Comparison of ENCODE assay signal across 11 mouse cellular contexts in the genomic region with DNA sequence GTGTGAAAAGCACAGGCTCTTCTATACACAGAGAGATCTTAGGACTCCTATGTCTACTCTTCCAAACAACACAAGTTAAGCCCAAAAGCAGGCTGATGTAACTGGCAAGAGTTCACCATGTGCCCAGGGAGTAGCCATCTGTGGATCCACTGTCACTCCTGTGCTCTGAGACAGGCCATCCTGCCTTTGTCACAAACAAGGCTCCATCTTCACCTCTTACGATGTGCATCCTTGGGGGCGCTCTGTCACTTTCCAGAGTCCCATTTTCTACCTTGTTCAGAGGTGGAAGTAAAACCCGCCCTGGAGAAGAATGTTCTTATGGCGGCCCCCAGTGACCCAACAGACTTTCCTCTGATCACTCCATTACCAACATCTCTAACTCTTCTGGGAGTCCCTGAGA. TPM values are rescaled to one million over a fixed set of nuclear protein-coding genes. Genes with fewer than 3 reads are reported as not detected.
DNase-seq lines count a peak whose midpoint lies in the region; ATAC-seq lines count a peak whose summit lies in the region.
"Had no signal": no experiment of that assay in that cellular context is flagged by ENCODE, and none has a peak within 500 bp of the region (broad histone marks: within the 10 kb centered on the region; RNA-seq: fewer than 3 reads in every experiment).

No protein-coding gene starts in this region.

- no peaks in the 10 kb centered on the region for H3K9me3 ChIP-seq in kidney, embryonic 16.5 days (ENCODE audit: low read length)
- no peaks in the 10 kb centered on the region for H3K9me3 ChIP-seq in kidney, embryonic 14.5 days (ENCODE audit: control insufficient read depth, low read length)
- H3K9me3 ChIP-seq in forebrain, embryonic 13.5 days (replicated peaks) = no peaks in the 10 kb centered on the region
- H3K9me3 ChIP-seq in limb, embryonic 10.5 days (replicated peaks) = no peaks in the 10 kb centered on the region
- H3K9me3 ChIP-seq: lung, embryonic 15.5 days had no signal

- peak; percentile 42 for DNase-seq in limb, embryonic 10.5 days (ENCODE audit: low spot score)
- DNase-seq in neural tube, embryonic 10.5 days (ENCODE audit: extremely low spot score, low spot score) = peak; percentile 33
- no peak for DNase-seq in thymus, postnatal 0 days (ENCODE audit: low spot score)
- no peak for DNase-seq in cerebellum, postnatal 10 days
- no peak for DNase-seq in c-Kit-positive CD71-positive TER-119-positive erythroid progenitor cells, embryonic 14.5 days (ENCODE audit: low spot score)
- DNase-seq: adrenal gland, adult 8-10 months; thymus, adult 2 months had no signal

- H3K4me3 ChIP-seq in kidney, embryonic 16.5 days (ENCODE audit: low read length) = peak overlapping the region; percentile 47; the same call in 1 of the 2 replicates
- H3K4me3 ChIP-seq in kidney, embryonic 14.5 days (ENCODE audit: low read length) = no peak overlapping the region
- H3K4me3 ChIP-seq in forebrain, embryonic 13.5 days = peak overlapping the region; percentile 47
- H3K4me3 ChIP-seq in limb, embryonic 10.5 days = peak overlapping the region; percentile 56; the same call in 1 of the 2 replicates

- ATAC-seq in kidney, embryonic 16.5 days (ENCODE audit: low FRiP score, low TSS enrichment) = no peak
- no peak for ATAC-seq in kidney, embryonic 14.5 days (ENCODE audit: low FRiP score, low TSS enrichment)
- no peak for ATAC-seq in forebrain, embryonic 13.5 days

- no peak overlapping the region for H3K9ac ChIP-seq in kidney, embryonic 16.5 days (replicated peaks; ENCODE audit: low read length)
- H3K9ac ChIP-seq in kidney, embryonic 14.5 days (ENCODE audit: low read depth, low read length) = no peak overlapping the region
- peak overlapping the region; percentile 65; the same call in 1 of the 2 replicates for H3K9ac ChIP-seq in forebrain, embryonic 13.5 days

- WGBS in kidney, embryonic 16.5 days = 3% methylated on average over 4 of the region's 4 CpGs
- WGBS in kidney, embryonic 14.5 days = 0% methylated on average over 4 of the region's 4 CpGs
- WGBS in forebrain, embryonic 13.5 days = 4% methylated on average over 4 of the region's 4 CpGs
- 5% methylated on average over 4 of the region's 4 CpGs for WGBS in limb, embryonic 10.5 days

- H3K27me3 ChIP-seq in kidney, embryonic 16.5 days (ENCODE audit: insufficient read depth, low read length) = peaks cover 54% of the 10 kb centered on the region
- H3K27me3 ChIP-seq in kidney, embryonic 14.5 days (ENCODE audit: control insufficient read depth, insufficient read depth, low read length) = peaks cover 48% of the 10 kb centered on the region
- peaks cover 66% of the 10 kb centered on the region for H3K27me3 ChIP-seq in forebrain, embryonic 13.5 days
- H3K27me3 ChIP-seq in limb, embryonic 10.5 days (ENCODE audit: low read depth, poor library complexity, severe bottlenecking) = peaks cover 84% of the 10 kb centered on the region

- peaks cover 17% of the 10 kb centered on the region for H3K4me1 ChIP-seq in kidney, embryonic 16.5 days (ENCODE audit: insufficient read depth, low read length)
- H3K4me1 ChIP-seq in kidney, embryonic 14.5 days (ENCODE audit: control insufficient read depth, insufficient read depth, low read length) = peaks cover 15% of the 10 kb centered on the region; the same call in 1 of the 2 replicates
- peaks cover 36% of the 10 kb centered on the region for H3K4me1 ChIP-seq in forebrain, embryonic 13.5 days
- H3K4me1 ChIP-seq in limb, embryonic 10.5 days = peaks cover 27% of the 10 kb centered on the region

- H3K27ac ChIP-seq in kidney, embryonic 16.5 days (ENCODE audit: low read length) = no peak overlapping the region
- no peak overlapping the region for H3K27ac ChIP-seq in kidney, embryonic 14.5 days (ENCODE audit: low read depth, low read length)
- peak overlapping the region; percentile 83 for H3K27ac ChIP-seq in forebrain, embryonic 13.5 days
- H3K27ac ChIP-seq in limb, embryonic 10.5 days = no peak overlapping the region
- H3K27ac ChIP-seq: lung, embryonic 15.5 days had no signal

- peak overlapping the region; percentile 70; the same call in 1 of the 2 replicates for H3K4me2 ChIP-seq in kidney, embryonic 16.5 days (replicated peaks; ENCODE audit: low read depth, low read length)
- no peak overlapping the region for H3K4me2 ChIP-seq in kidney, embryonic 14.5 days (replicated peaks; ENCODE audit: low read depth, low read length)
- peak overlapping the region; percentile 94 for H3K4me2 ChIP-seq in forebrain, embryonic 13.5 days

- no peaks in the 10 kb centered on the region for H3K36me3 ChIP-seq in kidney, embryonic 16.5 days (ENCODE audit: insufficient read depth, low read length)
- no peaks in the 10 kb centered on the region for H3K36me3 ChIP-seq in kidney, embryonic 14.5 days (ENCODE audit: control insufficient read depth, insufficient read depth, low read length)
- H3K36me3 ChIP-seq in forebrain, embryonic 13.5 days (ENCODE audit: poor library complexity, severe bottlenecking) = no peaks in the 10 kb centered on the region
- no peaks in the 10 kb centered on the region for H3K36me3 ChIP-seq in limb, embryonic 10.5 days
- H3K36me3 ChIP-seq: lung, embryonic 15.5 days had no signal

RNA-seq across cellular contexts. Expression of a gene that starts 1.6 kb away (rescaled TPM):
- polyA plus RNA-seq in kidney, embryonic 16.5 days (2015; fragmentation: Nextera tagmentation; extraction: Ambion mirVana) = 2.9 and 3.1 TPM in 2 replicates
- 2.2 and 2.5 TPM in 2 replicates for polyA plus RNA-seq in kidney, embryonic 14.5 days (2014; fragmentation: Nextera tagmentation; extraction: Ambion mirVana)
- 48.2 and 63.2 TPM in 2 replicates for polyA plus RNA-seq in forebrain, embryonic 13.5 days (2015; fragmentation: Nextera tagmentation; extraction: Ambion mirVana)
- 0.35 and 0.70 TPM in 2 replicates for polyA plus RNA-seq in limb, embryonic 10.5 days (2016; fragmentation: Nextera tagmentation; extraction: Ambion mirVana)
- polyA plus RNA-seq in thymus, postnatal 0 days (2015; fragmentation: Nextera tagmentation; extraction: Ambion mirVana) = 0.36 and 0.56 TPM in 2 replicates
- polyA plus RNA-seq: lung, embryonic 15.5 days had no signal

RNA-seq across cellular contexts. Expression of a gene that starts 20.2 kb away (rescaled TPM):
- polyA plus RNA-seq in kidney, embryonic 16.5 days (2015; fragmentation: Nextera tagmentation; extraction: Ambion mirVana) = 31.4 and 33.7 TPM in 2 replicates
- 19.2 and 20.3 TPM in 2 replicates for polyA plus RNA-seq in kidney, embryonic 14.5 days (2014; fragmentation: Nextera tagmentation; extraction: Ambion mirVana)
- polyA plus RNA-seq in forebrain, embryonic 13.5 days (2015; fragmentation: Nextera tagmentation; extraction: Ambion mirVana) = 36.1 and 45.6 TPM in 2 replicates
- 23.4 and 27.2 TPM in 2 replicates for polyA plus RNA-seq in limb, embryonic 10.5 days (2016; fragmentation: Nextera tagmentation; extraction: Ambion mirVana)
- 25.4 and 26.4 TPM in 2 replicates for polyA plus RNA-seq in thymus, postnatal 0 days (2015; fragmentation: Nextera tagmentation; extraction: Ambion mirVana)

RNA-seq across cellular contexts. Expression of a gene that starts 45.0 kb away (rescaled TPM):
- 185 and 234 TPM in 2 replicates for polyA plus RNA-seq in kidney, embryonic 16.5 days (2015; fragmentation: Nextera tagmentation; extraction: Ambion mirVana)
- polyA plus RNA-seq in kidney, embryonic 14.5 days (2014; fragmentation: Nextera tagmentation; extraction: Ambion mirVana) = 231 and 315 TPM in 2 replicates
- polyA plus RNA-seq in forebrain, embryonic 13.5 days (2015; fragmentation: Nextera tagmentation; extraction: Ambion mirVana) = 111 and 131 TPM in 2 replicates
- polyA plus RNA-seq in limb, embryonic 10.5 days (2016; fragmentation: Nextera tagmentation; extraction: Ambion mirVana) = 152 and 160 TPM in 2 replicates
- 7.4 and 10.0 TPM in 2 replicates for polyA plus RNA-seq in thymus, postnatal 0 days (2015; fragmentation: Nextera tagmentation; extraction: Ambion mirVana)

RNA-seq across cellular contexts. Expression of a gene that starts 47.5 kb away (rescaled TPM):
- 0.05 TPM in 1 of 2 replicates, not detected in the other for polyA plus RNA-seq in kidney, embryonic 16.5 days (2015; fragmentation: Nextera tagmentation; extraction: Ambion mirVana)
- not detected in 2 replicates for polyA plus RNA-seq in kidney, embryonic 14.5 days (2014; fragmentation: Nextera tagmentation; extraction: Ambion mirVana)
- polyA plus RNA-seq in forebrain, embryonic 13.5 days (2015; fragmentation: Nextera tagmentation; extraction: Ambion mirVana) = not detected in 2 replicates
- polyA plus RNA-seq in limb, embryonic 10.5 days (2016; fragmentation: Nextera tagmentation; extraction: Ambion mirVana) = 1.5 and 3.2 TPM in 2 replicates
- 0.04 and 0.27 TPM in 2 replicates for polyA plus RNA-seq in thymus, postnatal 0 days (2015; fragmentation: Nextera tagmentation; extraction: Ambion mirVana)
- polyA plus RNA-seq: lung, embryonic 15.5 days had no signal

RNA-seq across cellular contexts. Expression of a gene that starts 56.8 kb away (rescaled TPM):
- 0.58 and 0.87 TPM in 2 replicates for polyA plus RNA-seq in kidney, embryonic 16.5 days (2015; fragmentation: Nextera tagmentation; extraction: Ambion mirVana)
- polyA plus RNA-seq in kidney, embryonic 14.5 days (2014; fragmentation: Nextera tagmentation; extraction: Ambion mirVana) = 0.18 and 0.70 TPM in 2 replicates
- polyA plus RNA-seq in forebrain, embryonic 13.5 days (2015; fragmentation: Nextera tagmentation; extraction: Ambion mirVana) = 2.0 and 2.3 TPM in 2 replicates
- polyA plus RNA-seq in limb, embryonic 10.5 days (2016; fragmentation: Nextera tagmentation; extraction: Ambion mirVana) = 0.41 and 0.46 TPM in 2 replicates
- polyA plus RNA-seq in thymus, postnatal 0 days (2015; fragmentation: Nextera tagmentation; extraction: Ambion mirVana) = 0.88 and 1.1 TPM in 2 replicates
- polyA plus RNA-seq: lung, embryonic 15.5 days had no signal

Comparison
In these comparisons a context has a peak if more than half of its experiments do, and no peak if none do; other contexts are left out.
1. DNase-seq: peak in limb, embryonic 10.5 days (single experiment) and neural tube, embryonic 10.5 days (single experiment); none in thymus, postnatal 0 days (single experiment), cerebellum, postnatal 10 days (0 of 2) and c-Kit-positive CD71-positive TER-119-positive erythroid progenitor cells, embryonic 14.5 days (single experiment).
2. RNA of a gene that starts 1.6 kb away (polyA plus RNA-seq): 48.2 to 63.2 TPM in forebrain, embryonic 13.5 days; 2.9 to 3.1 TPM in kidney, embryonic 16.5 days, 2.2 to 2.5 TPM in kidney, embryonic 14.5 days, 0.36 to 0.56 TPM in thymus, postnatal 0 days and 0.35 to 0.70 TPM in limb, embryonic 10.5 days; every median in the first group is over 10 times any median in the second.
3. RNA of a gene that starts 45.0 kb away (polyA plus RNA-seq): 231 to 315 TPM in kidney, embryonic 14.5 days, 185 to 234 TPM in kidney, embryonic 16.5 days, 152 to 160 TPM in limb, embryonic 10.5 days and 111 to 131 TPM in forebrain, embryonic 13.5 days; 7.4 to 10.0 TPM in thymus, postnatal 0 days; every median in the first group is over 10 times any median in the second.